Mouse (Mus musculus) embryonic facial prominence, embryonic 11.5 days (tissue): ENCODE measurements around the gene Nudt15. TPM values are rescaled to one million over a fixed set of nuclear protein-coding genes. Genes with fewer than 3 reads are reported as not detected.

Experiments used
- ATAC-seq: fragments of 200-750 bp; cut with Nextera tagmentation; replicated peaks from 2 replicates; pipeline ENCODE4 v1.8.0; 2017; ENCODE audit warnings: low read depth; ENCODE audit not compliant: insufficient number of reproducible peaks, low FRiP score, low TSS enrichment
- DNase-seq: peaks from one replicate; pipeline ENCODE4 v3.0.0-alpha.2; 2015; ENCODE audit warnings: low spot score
- H3K27ac ChIP-seq: fragments of 300-500 bp; sonication (generic); replicated peaks from 2 replicates; pipeline ENCODE4 v1.5.1; 2014; ENCODE audit warnings: mild to moderate bottlenecking, low read depth, low read length, control low read depth
- H3K27me3 ChIP-seq: fragments of 300-500 bp; sonication (generic); 2 replicates; pipeline ENCODE4 v1.6.1; 2014; ENCODE audit warnings: mild to moderate bottlenecking, low read length, moderate library complexity, mixed read lengths; ENCODE audit not compliant: control insufficient read depth, insufficient read depth
- H3K36me3 ChIP-seq: fragments of 300-500 bp; sonication (generic); replicated peaks from 2 replicates; pipeline ENCODE4 v1.6.1; 2014; ENCODE audit warnings: low read depth, mild to moderate bottlenecking, low read length, moderate library complexity, mixed read lengths; ENCODE audit not compliant: control insufficient read depth, insufficient read depth
- H3K4me1 ChIP-seq: fragments of 300-500 bp; sonication (generic); 2 replicates; pipeline ENCODE4 v1.6.1; 2014; ENCODE audit warnings: low read length, mixed read lengths; ENCODE audit not compliant: control insufficient read depth, insufficient read depth
- H3K4me2 ChIP-seq: fragments of 300-500 bp; sonication (generic); 2 replicates; pipeline ENCODE4 v1.6.1; 2014; ENCODE audit warnings: low read depth, mild to moderate bottlenecking, control low read depth, low read length, moderate library complexity
- H3K4me3 ChIP-seq: fragments of 300-500 bp; sonication (generic); 2 replicates; pipeline ENCODE4 v1.5.1; 2014; ENCODE audit warnings: low read depth, low read length, control low read depth
- H3K9ac ChIP-seq: fragments of 300-500 bp; sonication (generic); replicated peaks from 2 replicates; pipeline ENCODE4 v1.6.1; 2014; ENCODE audit warnings: mild to moderate bottlenecking, control low read depth, low read length
- H3K9me3 ChIP-seq: fragments of 300-500 bp; sonication (generic); replicated peaks from 2 replicates; pipeline ENCODE4 v1.6.1; 2016; ENCODE audit warnings: mild to moderate bottlenecking, low read length, inconsistent platforms, mixed read lengths; ENCODE audit not compliant: control insufficient read depth
- WGBS: fragments of 180-500 bp; shearing (Covaris S2); extraction: QIAGEN DNeasy Blood & Tissue Kit; methylation state at CpG from one replicate; pipeline ENCODE4 v1.1.7; 2014; 5-methylcytosine and 5-hydroxymethylcytosine counted together
- polyA plus RNA-seq: library from polyadenylated mRNA; unstranded; fragments of >200 nt; fragmentation: Nextera tagmentation; extraction: Ambion mirVana; gene quantifications from 2 replicates; pipeline ENCODE4 v1.2.1, GENCODE M21; 2014

Nudt15 gene
- polyA plus RNA-seq, 1 experiment from 2014 or later: 10.0 TPM

DNA sequence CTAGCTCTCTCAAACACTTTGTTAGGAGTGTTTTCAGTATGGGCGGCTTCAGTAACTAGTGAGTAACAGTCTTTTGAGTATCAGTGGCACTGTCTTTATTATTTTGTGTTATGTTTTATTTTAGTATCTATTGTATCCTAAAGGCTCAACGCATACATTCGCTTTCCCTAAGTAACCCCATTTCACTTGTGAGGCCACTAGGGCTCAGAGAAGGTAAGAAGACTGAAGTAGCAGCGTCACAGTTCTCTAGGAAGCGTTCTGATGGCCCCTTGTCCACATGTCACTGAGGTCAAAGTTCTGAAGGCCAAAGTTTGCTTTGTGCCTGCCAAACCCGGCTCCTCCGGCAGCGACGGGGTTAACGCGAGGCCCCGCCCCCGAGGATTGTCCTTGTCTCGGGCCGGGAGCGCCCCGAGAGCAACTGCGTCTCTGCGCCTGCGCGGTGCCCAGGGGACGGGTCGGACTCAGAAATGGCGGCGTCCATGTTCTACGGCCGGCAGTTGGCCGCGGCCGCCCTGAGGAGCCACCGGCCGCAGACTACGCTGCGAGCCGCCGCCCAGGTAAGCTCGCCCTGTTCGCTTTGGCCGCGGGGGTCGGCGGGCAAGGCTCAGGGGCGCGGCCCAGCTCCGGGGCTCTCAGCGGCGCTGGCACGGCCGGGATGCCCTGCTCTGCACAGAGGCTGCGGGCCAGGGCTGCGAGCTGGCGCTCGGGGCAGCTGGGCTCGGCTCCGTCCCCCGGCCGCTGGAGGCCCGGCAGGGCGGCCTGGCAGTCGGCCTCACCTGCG, 4.5 kb upstream of the Nudt15 start:
- no peaks in the 10 kb centered on the region; the same call in 1 of the 2 replicates for H3K36me3 ChIP-seq
- no peaks in the 10 kb centered on the region for H3K9me3 ChIP-seq
- no peaks in the 10 kb centered on the region for H3K4me1 ChIP-seq
- 3% methylated on average over 61 of the region's 61 CpGs for WGBS
- H3K27me3 ChIP-seq: no peaks in the 10 kb centered on the region
- H3K4me2 ChIP-seq: peak overlapping the region; percentile 38
- DNase-seq: peak; percentile 97
- peak overlapping the region; percentile 89 for H3K4me3 ChIP-seq
- H3K27ac ChIP-seq: 0 out of 2 replicates have a peak overlapping the region, but pooled peaks have one; percentile 53
- peak overlapping the region; percentile 91 for H3K9ac ChIP-seq
- ATAC-seq: peak; percentile 93

DNA sequence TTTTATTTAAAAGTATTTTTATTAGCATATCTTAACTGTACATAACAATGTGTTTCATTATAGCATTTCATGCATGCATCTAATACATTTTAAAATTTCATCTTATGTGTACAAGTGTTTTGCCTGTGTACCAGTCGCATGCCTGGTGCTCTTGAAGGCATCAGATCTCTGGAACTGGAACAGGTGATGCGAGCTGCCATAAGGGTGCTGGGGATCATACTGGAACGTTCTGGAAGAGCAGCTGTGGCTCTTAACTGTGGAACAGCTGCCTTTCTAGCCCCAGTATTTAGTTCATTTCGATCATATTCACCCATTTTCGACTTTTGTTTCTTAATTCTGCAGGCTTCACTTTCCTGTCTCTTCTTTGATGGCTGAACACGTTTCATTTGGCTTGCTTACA, 3.1 kb upstream of the Nudt15 start:
- WGBS: 81% methylated on average over 6 of the region's 6 CpGs
- Histone ChIP-seq H3K27me3 (no peaks in the 10 kb centered on the region), H3K9me3 (no peaks in the 10 kb centered on the region), H3K4me2 (no peak overlapping the region), H3K4me1 (no peaks in the 10 kb centered on the region), H3K4me3 (no peak overlapping the region), H3K36me3 (no peaks in the 10 kb centered on the region; the same call in 1 of the 2 replicates), H3K27ac (no peak overlapping the region), H3K9ac (no peak overlapping the region)
- ATAC-seq: no peak
- DNase-seq: no peak

DNA sequence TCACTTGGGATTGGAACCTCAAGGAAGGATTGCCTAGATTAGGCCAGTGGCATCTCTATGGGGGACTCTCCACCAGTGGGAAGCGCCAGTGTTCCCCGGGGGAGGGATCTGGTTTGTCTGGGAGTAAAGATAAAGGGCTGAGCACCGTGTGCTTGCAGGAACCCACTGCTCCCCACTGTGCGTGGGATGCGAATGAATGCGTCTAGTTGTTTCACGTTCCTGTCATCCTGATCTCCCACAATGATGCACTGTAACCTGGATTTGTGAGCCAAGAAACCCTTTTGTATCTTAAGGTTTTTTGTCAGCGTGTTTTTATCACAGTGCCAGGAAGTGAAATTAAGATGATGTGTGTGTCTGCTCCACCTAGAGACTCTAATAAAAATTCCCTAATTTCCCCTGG, 2.7 kb upstream of the Nudt15 start:
- ATAC-seq (no peak), DNase-seq (no peak)
- Histone ChIP-seq H3K4me3 (no peak overlapping the region), H3K27ac (no peak overlapping the region), H3K9me3 (no peaks in the 10 kb centered on the region), H3K4me1 (no peaks in the 10 kb centered on the region), H3K9ac (no peak overlapping the region), H3K4me2 (no peak overlapping the region), H3K36me3 (no peaks in the 10 kb centered on the region), H3K27me3 (no peaks in the 10 kb centered on the region)
- 43% methylated on average over 8 of the region's 8 CpGs for WGBS

DNA sequence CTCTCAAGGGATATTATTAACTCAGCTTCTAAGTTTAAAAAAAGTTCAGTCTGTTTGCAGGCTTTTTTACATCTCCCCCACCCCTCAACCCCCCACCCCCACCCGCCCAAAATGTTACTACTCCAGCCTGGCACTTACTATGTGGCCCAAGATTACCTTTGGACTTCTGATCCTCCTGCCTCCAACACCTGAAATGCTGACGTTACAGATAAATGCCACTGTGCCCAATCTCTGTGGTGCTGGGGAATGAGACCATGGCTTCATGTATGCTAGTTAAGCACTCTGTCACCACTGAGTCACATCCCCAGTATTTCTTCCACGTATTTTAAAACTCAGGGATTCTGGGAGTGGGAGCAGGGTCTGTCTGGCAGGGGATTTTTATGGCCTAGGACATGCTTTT, 2.2 kb upstream of the Nudt15 start:
- Histone ChIP-seq H3K4me2 (no peak overlapping the region), H3K27me3 (no peaks in the 10 kb centered on the region)
- 43% methylated on average over 3 of the region's 3 CpGs for WGBS

DNA sequence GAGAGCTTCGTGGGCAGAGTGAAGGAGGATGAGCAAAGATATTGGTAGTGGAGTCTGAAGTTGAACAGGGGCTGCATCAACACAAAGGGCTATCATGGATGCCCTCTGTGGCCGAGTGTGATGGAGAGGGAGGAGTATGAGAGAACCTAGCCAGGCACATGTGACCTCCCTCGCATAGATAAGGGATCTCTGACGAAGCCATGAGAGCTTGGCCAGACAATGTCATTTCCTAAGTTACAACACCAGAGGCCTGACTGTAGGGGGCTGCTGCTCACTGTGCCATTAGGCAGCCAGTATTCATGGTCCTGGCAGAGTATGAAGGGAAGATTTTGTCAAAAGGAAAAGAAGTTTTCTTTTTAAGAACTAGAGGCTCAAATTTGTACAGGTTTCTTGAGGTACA, 1.0 kb downstream of the Nudt15 start:
- 60% methylated on average over 4 of the region's 4 CpGs for WGBS
- H3K36me3 ChIP-seq: no peaks in the 10 kb centered on the region
- ATAC-seq (no peak), DNase-seq (no peak)
- no peaks in the 10 kb centered on the region for H3K27me3 ChIP-seq
- H3K9me3 ChIP-seq: no peaks in the 10 kb centered on the region
- no peak overlapping the region for H3K9ac ChIP-seq
- no peak overlapping the region for H3K4me2 ChIP-seq
- no peaks in the 10 kb centered on the region for H3K4me1 ChIP-seq
- no peak overlapping the region for H3K27ac ChIP-seq
- no peak overlapping the region for H3K4me3 ChIP-seq

More for the DNA sequence above, 2.2 kb upstream of the Nudt15 start:
- H3K27ac ChIP-seq: no peak overlapping the region
- no peaks in the 10 kb centered on the region for H3K9me3 ChIP-seq
- H3K9ac ChIP-seq: no peak overlapping the region
- ATAC-seq (no peak), DNase-seq (no peak)
- no peaks in the 10 kb centered on the region for H3K4me1 ChIP-seq
- H3K4me3 ChIP-seq: no peak overlapping the region
- H3K36me3 ChIP-seq: no peaks in the 10 kb centered on the region

DNA sequence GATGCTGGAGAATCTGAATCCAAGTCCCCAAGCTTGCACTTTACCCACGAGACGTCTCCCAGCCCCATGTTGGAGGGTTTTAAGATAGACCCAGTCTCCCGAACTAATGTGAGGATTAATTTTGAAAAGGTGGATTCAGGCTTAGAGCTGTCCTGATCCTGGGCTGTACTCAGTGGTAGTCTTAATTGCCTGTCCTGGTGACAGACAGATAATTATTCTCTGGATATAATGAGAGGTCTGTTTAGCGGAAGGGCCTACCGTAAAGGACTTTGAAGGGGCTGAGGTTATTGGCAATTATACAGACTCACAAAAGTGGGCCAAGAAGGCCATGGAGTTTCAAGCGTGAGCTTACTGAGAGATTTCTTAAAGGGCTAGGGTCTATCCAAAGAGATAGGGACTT, 4.3 kb downstream of the Nudt15 start:
- H3K4me3 ChIP-seq: no peak overlapping the region
- H3K9ac ChIP-seq: no peak overlapping the region
- H3K27me3 ChIP-seq: no peaks in the 10 kb centered on the region
- no peaks in the 10 kb centered on the region for H3K36me3 ChIP-seq
- 52% methylated on average over 6 of the region's 6 CpGs for WGBS
- no peak for ATAC-seq
- H3K4me1 ChIP-seq: no peaks in the 10 kb centered on the region
- no peak for DNase-seq
- H3K27ac ChIP-seq: no peak overlapping the region
- H3K9me3 ChIP-seq: no peaks in the 10 kb centered on the region
- no peak overlapping the region for H3K4me2 ChIP-seq

DNA sequence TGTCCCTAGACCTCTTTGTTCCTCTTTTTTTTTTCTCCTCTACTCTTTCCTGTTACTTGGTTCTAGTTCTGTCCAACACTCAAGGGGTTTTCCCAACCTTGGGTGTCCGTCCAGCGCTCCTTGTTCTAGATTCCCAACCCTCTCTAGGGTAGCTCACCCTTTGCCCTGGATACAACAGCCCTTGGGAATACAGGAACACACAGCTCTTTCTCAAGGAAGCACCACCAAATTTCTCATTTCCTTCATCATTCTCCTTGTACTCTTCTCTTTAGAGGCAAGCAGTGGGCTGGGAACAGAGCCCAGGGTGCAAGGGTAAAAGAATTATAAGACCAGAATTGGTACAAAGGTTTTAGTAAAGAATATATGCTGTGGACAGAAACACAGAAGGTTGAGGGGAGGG, 12.4 kb downstream of the Nudt15 start:
- no peak overlapping the region for H3K9ac ChIP-seq
- 83% methylated on average over 2 of the region's 2 CpGs for WGBS
- no peak overlapping the region for H3K4me3 ChIP-seq

DNA sequence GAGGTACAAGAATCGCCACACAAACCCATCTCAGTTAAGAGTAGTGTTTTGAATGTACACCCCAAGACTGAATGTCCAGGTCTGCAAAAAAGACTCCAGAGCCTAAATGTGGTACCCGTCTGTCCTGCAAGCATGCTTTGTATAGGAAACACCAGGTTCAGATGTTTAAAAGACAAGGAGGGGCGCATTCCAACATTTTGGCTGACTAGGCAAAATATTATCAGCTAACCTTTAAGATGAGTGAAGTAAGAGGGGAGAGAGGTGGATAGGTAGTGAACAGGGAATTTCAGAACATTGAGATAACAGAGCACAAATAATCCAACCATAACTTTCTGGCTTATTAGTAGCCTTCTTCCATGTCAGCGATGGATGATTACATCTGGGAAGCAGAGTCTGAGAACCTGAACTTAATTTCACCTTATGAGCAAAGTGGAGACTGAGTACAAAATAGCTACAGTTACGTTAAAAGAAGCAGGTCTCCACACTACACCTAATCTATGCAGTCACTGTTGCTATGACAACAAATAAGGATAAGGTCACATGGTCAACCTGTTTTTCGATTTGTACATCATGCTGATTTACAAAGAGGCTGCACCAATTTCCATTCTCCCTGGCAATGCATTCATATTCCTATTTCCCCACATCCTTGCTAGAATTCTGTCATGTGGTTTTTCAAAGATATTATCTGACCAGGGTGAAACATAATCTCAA, 14.1 kb downstream of the Nudt15 start:
- H3K9ac ChIP-seq: no peak overlapping the region
- H3K4me2 ChIP-seq: no peak overlapping the region
- 71% methylated on average over 6 of the region's 6 CpGs for WGBS
- no peaks in the 10 kb centered on the region for H3K36me3 ChIP-seq
- H3K27me3 ChIP-seq: no peaks in the 10 kb centered on the region
- H3K4me3 ChIP-seq: no peak overlapping the region
- no peak for ATAC-seq
- no peaks in the 10 kb centered on the region for H3K4me1 ChIP-seq
- no peak for DNase-seq
- no peaks in the 10 kb centered on the region for H3K9me3 ChIP-seq
- no peak overlapping the region for H3K27ac ChIP-seq

More for the DNA sequence above, 12.4 kb downstream of the Nudt15 start:
- Histone ChIP-seq H3K4me1 (no peaks in the 10 kb centered on the region), H3K36me3 (no peaks in the 10 kb centered on the region), H3K27ac (no peak overlapping the region), H3K4me2 (no peak overlapping the region), H3K9me3 (no peaks in the 10 kb centered on the region), H3K27me3 (no peaks in the 10 kb centered on the region)
- DNase-seq (no peak), ATAC-seq (no peak)
